ENCODE assay signal across 8 mouse cellular contexts in genomic region chr8:124897386-124898250, GRCm38 (mm10). TPM values are rescaled to one million over a fixed set of nuclear protein-coding genes. Genes with fewer than 3 reads are reported as not detected.
DNase-seq lines count a peak whose midpoint lies in the region; ATAC-seq and TF ChIP-seq lines count a peak whose summit lies in the region.

TSS of gene Exoc8 (minus strand) at chr8:124897705.
TSS of gene Sprtn (plus strand) at chr8:124897886.

- H3K27me3 ChIP-seq in hindbrain, embryonic 10.5 days (ENCODE audit: insufficient read depth, poor library complexity, severe bottlenecking) = no peaks in the 10 kb centered on the region
- no peaks in the 10 kb centered on the region for H3K27me3 ChIP-seq in lung, postnatal 0 days (replicated peaks; ENCODE audit: insufficient read depth, low read length)

- peak; percentile 2 for TF ChIP-seq CTCF in lung, postnatal 0 days (IDR thresholded peaks at IDR 0.05)

- peak; percentile 99 for DNase-seq in MN1 (ENCODE audit: low spot score)
- peak; percentile 95 for DNase-seq in cerebellum, adult 9-10 months
- DNase-seq in hindbrain, embryonic 10.5 days (ENCODE audit: low spot score) = peak; percentile 98
- peak; percentile 96 for DNase-seq in layer of hippocampus, adult 9-11 months
- peak; percentile 97 for DNase-seq in lung, postnatal 0 days (ENCODE audit: low spot score)
- peak; percentile 99 for DNase-seq in ovary, postnatal 14 days (ENCODE audit: low spot score)
- peak; percentile 98 for DNase-seq in thymus, postnatal 14 days

- H3K4me1 ChIP-seq in hindbrain, embryonic 10.5 days (replicated peaks) = peaks cover 30% of the 10 kb centered on the region
- peaks cover 5% of the 10 kb centered on the region; the same call in 1 of the 2 replicates for H3K4me1 ChIP-seq in lung, postnatal 0 days (ENCODE audit: insufficient read depth, low read depth, low read length)

- peak within 1 kb of the TSS; percentile 86 for H3K27ac ChIP-seq in hindbrain, embryonic 10.5 days
- peak within 1 kb of the TSS; percentile 88 for H3K27ac ChIP-seq in lung, postnatal 0 days (ENCODE audit: low read length)

- no peak for TF ChIP-seq EP300 in lung, postnatal 0 days (IDR thresholded peaks at IDR 0.05)

- peak within 1 kb of the TSS; percentile 78 for H3K9ac ChIP-seq in lung, postnatal 0 days (replicated peaks; ENCODE audit: low read depth)

- under 1% methylated on average over 114 of the region's 114 CpGs for WGBS in hindbrain, embryonic 10.5 days
- WGBS in lung, postnatal 0 days = 1% methylated on average over 112 of the region's 114 CpGs

- ATAC-seq in frontal cortex, adult (ENCODE audit: low TSS enrichment) = peak; percentile 90
- peak; percentile 84 for ATAC-seq in lung, postnatal 0 days

- peak within 1 kb of the TSS; percentile 99 for H3K4me3 ChIP-seq in hindbrain, embryonic 10.5 days
- peak within 1 kb of the TSS; percentile 86 for H3K4me3 ChIP-seq in lung, postnatal 0 days (ENCODE audit: low read depth, low read length)

- H3K9me3 ChIP-seq in hindbrain, embryonic 10.5 days = no peaks in the 10 kb centered on the region
- H3K9me3 ChIP-seq in lung, postnatal 0 days (ENCODE audit: low read length) = no peaks in the 10 kb centered on the region

- H3K36me3 ChIP-seq in hindbrain, embryonic 10.5 days = peaks cover 73% of the 10 kb centered on the region
- peaks cover 18% of the 10 kb centered on the region; the same call in 1 of the 2 replicates for H3K36me3 ChIP-seq in lung, postnatal 0 days (ENCODE audit: insufficient read depth, low read length)

- peak within 1 kb of the TSS; percentile 99 for H3K4me2 ChIP-seq in lung, postnatal 0 days (replicated peaks; ENCODE audit: low read depth, low read length)

RNA-seq across cellular contexts. Expression of gene Exoc8, which starts in this region (rescaled TPM):
- polyA plus RNA-seq in hindbrain, embryonic 10.5 days (2016; fragmentation: Nextera tagmentation; extraction: Ambion mirVana) = 8.4 and 9.5 TPM in 2 replicates
- 7.0 and 7.7 TPM in 2 replicates for polyA plus RNA-seq in lung, postnatal 0 days (2015; fragmentation: Nextera tagmentation; extraction: Ambion mirVana)

RNA-seq across cellular contexts. Expression of gene Sprtn, which starts in this region (rescaled TPM):
- polyA plus RNA-seq in hindbrain, embryonic 10.5 days (2016; fragmentation: Nextera tagmentation; extraction: Ambion mirVana) = 11.0 and 11.7 TPM in 2 replicates
- polyA plus RNA-seq in lung, postnatal 0 days (2015; fragmentation: Nextera tagmentation; extraction: Ambion mirVana) = 6.9 TPM in 2 replicates

Comparison
In these comparisons a context has a peak if more than half of its experiments do, and no peak if none do; other contexts are left out.
1. Peak in every context shown above with its lines: DNase-seq, ATAC-seq, H3K4me3 ChIP-seq and H3K27ac ChIP-seq.